Mouse (Mus musculus) retina, postnatal 1 day (tissue): ENCODE measurements around the gene Prtn3.
A peak's percentile ranks its signal among the peaks of the same experiment; 100 is the strongest.

Experiments used
- DNase-seq: peaks from one replicate; pipeline ENCODE4 v3.0.0-alpha.2; 2012

Gene Prtn3

DNA sequence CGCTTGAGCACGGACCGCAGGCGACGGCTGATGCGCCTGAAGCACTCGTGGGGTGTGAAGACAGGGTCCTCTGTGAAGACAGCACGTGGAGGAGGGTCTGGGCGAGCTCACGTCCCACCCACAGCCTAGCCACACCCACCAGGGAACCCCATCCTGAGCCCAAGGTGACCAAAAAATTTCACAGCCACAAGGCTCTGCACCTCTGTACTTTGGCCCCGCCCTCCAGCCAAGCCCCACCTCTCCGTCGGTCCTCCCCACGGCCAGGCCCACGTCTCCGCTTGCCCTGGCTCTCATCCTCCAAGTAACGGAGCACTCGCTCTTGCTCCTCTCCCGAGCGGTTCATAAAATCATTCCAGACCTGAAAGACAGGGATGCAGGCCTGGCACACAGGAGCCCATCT, 38.1 kb downstream of the Prtn3 start:
- DNase-seq = no peak

DNA sequence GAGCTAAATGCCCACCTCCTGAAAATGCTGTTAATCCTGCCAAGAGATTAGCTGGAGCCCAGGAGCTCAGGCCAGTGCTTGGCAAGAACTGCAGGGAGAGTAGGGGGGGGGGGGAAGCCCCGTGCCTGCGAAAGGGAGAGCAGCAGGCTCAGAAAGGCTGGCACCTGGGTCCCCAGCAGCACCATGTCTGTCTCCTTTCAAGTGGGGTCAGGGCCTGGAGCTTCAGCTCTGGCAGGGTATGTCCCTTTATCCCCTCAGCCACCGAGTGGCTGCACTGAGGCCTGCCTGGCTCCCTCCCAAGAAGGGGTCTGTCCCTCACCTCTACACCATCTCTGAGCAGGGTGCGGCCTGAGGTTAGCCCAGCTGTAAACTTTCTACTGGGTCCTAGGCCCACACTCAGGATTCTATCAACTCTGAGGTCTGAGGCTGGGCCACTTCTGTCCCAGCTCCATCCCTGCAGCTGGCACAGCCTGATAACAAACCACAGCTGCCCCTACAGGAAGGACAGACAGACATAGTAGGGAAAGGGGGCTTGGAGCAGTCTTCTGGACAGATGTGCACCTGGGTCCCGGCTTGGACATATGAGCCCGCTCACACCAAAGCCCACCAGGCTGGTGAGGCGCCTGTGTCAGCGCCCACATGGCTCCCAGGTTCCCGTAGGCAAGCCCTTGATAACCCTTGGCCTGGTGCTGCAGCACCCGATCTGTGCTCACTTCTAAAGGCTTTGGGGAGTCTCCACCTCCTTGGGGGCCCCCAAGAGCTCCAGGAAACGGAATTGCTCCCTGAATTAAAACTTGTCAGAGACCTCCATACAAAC, 40.1 kb downstream of the Prtn3 start:
- DNase-seq = peak; percentile 75

DNA sequence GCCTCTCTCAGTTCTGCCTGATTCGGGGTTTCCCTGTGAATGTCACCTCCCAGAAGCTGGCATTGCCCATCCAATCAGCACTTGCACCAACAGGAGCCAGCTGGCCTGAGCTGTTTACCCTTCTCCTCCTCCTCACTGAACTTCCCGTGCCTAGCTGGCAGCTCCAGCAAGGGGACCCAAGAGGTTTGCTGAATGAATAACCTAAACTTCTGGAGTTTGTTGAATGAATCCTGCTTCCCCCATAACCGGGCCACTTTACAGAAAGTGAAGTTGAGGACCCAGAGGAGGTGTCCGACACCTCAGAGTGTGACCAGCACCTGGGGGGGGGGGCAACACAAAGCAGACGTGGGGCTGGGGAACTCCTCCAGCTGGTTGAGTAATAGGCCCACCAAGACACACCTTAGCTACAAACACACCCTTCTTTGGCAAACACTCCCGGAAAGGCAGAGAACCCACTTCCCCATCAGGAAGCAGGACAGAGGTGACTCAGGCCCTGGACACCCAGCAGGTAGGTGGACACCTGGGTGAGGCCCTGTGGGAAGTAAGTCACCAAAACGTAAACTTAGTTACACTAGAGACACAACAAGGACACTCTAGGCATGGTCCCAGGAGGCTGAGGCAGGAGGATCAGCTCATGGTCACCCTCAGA, 40.8 kb downstream of the Prtn3 start:
- DNase-seq = no peak

DNA sequence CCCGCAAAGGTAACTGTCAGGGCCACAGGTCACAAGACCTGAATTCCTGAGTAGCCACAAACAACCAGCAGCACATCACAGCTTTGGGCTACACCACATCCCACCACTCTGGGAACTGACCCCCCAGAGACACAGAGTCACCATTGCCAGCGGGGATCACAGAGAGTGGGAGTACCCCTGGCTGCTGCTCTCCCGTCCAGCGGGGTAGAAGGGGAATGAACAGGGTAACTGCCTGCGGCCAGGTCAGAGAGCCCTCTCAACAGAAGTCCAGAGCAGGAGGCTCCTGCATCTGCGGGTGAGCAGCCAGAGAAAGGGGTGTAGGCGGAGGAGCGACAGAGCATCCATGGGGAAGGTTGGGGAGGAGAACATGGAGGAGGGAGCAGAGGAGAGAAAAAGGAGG, 41.8 kb downstream of the Prtn3 start:
- DNase-seq = no peak

DNA sequence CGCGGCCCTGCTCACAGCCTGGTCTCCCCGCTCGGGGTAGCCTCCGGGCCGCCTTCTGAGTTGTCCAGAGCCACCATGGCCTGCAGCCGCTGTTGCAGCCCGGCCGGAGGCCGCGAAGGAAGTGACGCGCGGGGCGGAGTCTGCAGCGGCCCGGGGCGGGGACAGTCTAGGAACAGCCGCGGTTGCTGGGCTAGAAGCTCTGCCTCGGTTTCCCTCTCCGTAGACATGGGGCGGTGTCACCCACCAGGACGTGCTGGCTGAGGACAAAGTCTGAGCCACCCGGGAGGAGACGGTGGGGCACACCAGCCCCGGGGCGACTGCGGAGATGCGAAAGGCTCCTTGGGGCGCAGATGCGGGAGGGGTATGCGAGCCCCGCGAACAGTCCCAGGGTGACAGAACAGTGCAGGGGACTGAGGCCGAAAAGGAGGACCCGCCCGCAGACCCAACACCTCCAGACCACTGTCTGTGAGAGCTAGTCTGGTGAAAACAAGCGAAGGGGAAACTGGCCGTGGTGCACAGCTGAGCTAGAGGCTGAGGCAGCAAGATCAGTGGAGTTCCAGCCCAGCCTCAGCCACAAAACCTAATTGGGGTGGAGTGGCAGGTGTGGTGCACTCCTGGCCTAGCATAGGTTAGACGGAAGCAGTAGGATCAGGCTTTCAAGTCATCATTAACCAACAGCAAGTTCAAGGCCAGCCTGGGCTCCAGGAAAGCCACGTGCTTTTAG, 42.7 kb downstream of the Prtn3 start, which contains the start of gene Kiss1r:
Gene Kiss1r, plus strand, starts transcription at position 164 of the 724 bp plus-strand sequence.
- DNase-seq = peak; percentile 83

DNA sequence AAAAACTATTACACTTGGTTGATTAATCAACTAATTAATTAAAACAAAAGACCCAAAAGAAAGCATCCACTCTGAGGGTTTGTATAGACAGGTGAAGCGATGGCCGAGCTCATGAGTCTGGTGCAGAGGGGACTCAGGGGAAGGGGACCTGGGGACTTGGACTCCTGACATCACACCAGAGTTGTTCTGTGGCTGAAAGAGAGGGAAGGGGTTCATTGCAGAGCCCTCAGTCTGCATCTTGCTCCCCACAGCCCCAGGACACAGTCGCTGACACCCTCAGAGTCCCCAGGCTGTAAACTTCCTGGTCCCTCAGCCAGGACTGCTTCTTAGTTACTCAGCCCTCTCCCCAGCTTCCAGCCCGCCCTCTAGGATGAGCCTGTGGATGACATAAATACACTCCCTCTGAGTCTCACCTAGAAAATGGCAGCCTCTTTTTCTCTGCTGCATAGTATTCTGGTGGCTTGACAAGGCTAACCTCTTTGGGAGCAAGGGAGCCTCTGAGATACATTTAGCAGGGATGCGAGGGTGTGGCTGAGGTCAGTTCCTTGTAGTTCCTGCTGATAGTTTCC, 43.3 kb downstream of the Prtn3 start:
- no peak for DNase-seq

DNA sequence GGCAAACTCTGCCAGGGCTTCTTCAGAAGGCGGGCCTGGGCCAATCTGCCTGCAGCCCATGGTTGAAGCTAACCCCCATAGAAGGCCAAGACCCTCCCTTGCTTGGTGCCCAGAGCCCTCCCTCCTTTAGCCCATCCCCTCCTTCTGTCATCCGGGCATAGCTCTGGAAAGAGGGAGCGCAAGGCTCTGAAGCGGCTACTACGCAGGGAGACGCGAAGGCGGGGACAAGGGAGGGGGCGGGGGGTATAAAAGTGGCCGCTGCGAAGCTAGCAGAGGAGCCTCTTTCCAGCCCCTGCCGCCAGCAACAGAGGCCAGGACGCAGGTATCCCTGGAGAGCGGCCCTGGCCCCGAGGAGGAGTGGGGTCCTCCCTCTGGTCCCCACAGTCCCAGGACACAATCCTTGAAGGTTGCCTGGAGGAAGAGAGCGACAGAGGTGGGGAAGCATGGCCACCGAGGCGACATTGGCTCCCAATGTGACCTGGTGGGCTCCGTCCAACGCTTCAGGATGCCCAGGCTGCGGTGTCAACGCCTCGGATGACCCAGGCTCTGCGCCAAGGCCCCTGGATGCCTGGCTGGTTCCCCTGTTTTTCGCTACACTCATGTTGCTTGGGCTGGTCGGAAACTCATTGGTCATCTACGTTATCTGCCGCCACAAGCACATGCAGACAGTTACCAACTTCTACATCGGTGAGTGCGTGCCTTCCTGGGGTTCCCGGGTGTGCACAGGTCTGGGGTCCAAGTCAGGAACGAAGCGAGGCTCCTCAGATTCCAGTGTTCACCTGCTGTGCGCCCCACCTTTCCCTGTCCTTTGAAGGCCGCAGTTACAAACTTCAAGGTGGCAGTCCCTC, 44.2 kb downstream of the Prtn3 start:
- peak; percentile 67 for DNase-seq

DNA sequence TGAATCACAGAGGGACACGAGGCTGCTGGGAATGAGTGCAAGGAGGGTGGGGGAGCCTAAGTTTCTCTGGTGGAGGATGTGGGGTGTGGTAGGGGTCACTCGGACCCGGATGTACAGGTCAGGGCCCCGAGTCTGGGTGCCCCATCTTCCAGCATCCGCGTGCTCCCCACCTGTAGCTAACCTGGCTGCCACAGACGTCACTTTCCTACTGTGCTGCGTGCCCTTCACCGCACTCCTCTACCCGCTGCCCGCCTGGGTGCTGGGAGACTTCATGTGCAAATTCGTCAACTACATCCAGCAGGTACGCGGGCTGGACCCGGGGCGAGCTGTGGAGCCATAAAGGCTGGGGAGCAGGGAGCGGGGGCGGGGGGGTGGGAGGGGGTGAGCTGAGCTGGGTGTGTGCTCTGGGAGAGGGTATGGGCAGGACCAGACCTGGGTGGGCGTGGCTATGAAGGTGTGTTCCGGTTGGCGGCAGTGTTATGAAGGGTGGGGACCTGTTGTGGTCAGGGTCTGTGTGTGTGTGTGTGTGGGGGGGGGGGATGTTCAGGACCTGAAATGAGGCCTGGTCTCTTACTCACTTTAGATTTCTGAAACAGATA, 45.1 kb downstream of the Prtn3 start:
- DNase-seq = no peak

DNA sequence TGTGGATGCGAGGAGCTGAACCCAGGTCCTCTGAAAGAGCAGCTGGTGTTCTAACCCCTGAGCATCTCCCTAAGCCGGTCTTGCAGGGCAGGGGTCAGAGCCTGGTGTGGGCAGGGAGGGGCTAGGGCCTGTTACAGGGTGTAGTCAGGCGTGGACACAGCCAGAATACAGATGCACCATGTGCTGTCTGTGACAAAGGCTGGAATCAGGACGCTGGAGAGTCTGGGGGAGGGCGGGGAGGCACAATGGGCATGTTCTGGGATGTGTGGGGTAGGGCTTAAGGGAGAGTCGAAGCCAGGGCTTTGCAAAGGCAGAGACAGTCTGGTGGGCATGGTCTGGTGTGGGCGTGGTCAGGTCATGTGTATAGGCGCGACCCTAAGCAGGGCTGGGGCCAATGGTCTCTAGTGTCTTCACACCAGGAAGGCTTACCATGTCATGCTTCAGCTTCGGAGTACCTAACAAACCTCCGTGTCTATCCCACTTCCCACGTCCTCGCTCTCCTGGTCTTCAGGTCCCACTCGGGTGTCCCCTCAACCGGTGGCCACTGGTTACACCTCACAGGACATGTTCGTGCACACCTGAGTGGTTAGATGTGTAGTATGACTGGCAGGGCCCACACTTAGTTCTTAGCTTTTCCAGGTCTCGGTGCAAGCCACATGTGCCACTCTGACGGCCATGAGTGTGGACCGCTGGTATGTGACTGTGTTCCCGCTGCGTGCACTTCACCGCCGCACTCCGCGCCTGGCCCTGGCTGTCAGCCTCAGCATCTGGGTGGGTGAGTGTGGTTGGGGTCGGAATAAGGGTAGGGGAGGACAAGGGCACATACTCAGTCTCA, 46.0 kb downstream of the Prtn3 start:
- peak; percentile 70 for DNase-seq

DNA sequence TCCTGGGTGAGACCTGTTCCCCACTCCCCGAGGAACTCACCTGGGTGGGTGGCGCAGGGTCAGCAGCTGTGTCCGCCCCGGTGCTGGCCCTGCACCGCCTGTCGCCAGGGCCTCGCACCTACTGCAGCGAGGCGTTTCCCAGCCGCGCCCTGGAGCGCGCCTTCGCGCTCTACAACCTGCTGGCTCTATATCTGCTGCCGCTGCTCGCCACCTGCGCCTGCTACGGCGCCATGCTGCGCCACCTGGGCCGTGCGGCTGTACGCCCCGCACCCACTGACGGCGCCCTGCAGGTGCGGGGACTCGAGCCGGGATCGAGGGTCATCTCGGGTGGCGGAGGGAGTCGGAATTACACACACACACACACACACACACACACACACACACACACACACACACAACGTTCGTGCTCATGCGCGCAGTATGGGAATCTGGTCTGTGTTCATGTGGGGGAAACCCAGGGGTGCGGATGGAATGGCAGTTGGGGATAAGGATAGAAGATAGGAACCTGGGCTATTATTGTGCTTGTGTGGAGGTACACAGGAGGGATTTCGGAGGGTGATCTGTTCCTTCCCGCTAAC, 46.8 kb downstream of the Prtn3 start, which contains the start of gene R3hdm4:
Gene R3hdm4, minus strand, starts transcription at position 251 of the 578 bp plus-strand sequence.
- DNase-seq = peak; percentile 60

DNA sequence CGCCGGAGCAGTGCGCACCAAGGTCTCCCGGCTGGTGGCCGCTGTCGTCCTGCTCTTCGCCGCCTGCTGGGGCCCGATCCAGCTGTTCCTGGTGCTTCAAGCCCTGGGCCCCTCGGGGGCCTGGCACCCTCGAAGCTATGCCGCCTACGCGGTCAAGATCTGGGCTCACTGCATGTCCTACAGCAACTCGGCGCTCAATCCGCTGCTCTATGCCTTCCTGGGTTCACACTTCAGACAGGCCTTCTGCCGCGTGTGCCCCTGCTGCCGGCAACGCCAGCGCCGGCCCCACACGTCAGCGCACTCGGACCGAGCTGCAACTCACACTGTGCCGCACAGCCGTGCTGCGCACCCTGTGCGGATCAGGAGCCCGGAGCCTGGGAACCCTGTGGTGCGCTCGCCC, 47.3 kb downstream of the Prtn3 start:
- DNase-seq = peak; percentile 62

DNA sequence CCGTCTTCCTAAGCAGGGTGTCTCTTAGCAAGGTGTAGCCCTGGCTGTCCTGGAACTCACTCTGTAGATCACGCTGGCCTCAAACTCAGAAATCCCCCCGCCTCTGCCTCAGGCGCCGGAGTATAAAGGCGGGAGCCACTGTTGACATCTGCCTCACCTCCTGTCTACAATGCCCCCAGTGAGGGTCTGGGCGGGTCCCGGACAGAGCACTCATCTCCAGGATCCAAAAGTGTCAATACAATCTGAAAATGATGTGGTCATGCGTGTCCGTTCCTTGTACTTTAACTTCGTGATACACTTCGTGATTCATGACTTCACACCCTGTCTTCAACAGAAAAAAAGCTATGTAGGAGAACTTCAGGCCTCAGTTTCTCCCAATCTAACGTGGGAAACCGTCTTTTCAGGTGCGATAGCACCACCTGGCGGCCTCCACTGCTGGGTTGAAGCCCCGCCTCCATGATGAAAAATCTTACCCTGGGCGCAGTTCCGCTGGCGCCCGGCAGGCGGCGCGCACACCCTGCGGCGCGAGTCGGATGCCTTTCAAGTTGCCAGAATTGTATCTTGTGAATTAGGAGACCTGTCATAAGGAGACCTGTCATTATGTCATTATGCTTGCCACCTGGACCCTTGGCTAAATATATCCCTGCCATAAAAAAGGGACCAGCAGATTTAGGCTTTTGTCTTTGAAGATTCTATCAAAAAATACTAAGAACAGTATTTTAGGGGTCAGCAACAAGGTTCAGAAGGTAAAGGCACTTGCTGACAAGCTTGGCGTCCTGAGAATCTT, 50.9 kb downstream of the Prtn3 start:
- peak; percentile 90 for DNase-seq

DNA sequence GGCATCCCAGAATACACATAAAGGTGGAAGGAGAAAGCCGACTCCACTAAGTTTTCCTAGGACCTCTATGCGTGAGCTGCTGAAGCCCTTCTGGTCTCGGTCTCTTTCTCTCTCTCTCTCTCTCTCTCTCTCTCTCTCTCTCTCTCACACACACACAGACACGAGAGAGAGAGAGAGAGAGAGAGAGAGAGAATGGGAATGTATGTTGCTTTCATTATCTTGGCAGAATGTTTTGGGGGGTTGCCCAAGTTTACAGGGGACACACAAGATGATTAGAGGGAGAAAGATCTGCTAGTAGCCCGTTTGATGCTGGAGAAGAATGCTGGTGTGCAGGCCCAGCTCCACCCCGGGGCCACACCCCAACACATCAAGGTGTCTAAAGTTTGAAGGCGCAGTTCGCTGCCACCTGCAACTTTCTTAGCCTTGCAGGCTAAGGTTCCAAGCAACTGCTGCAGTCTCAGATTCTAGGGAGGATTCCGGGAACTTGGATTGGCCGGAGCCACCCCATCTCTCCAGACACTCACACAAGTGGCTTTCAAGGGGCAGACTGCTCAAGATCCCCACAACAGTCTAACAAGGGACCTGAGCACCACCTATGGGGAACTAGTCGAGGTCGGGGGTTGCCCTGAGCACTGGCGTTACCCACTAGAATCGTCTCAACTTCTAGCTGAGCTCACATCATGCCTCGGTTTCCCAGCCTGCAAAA, 51.7 kb downstream of the Prtn3 start:
- no peak for DNase-seq

DNA sequence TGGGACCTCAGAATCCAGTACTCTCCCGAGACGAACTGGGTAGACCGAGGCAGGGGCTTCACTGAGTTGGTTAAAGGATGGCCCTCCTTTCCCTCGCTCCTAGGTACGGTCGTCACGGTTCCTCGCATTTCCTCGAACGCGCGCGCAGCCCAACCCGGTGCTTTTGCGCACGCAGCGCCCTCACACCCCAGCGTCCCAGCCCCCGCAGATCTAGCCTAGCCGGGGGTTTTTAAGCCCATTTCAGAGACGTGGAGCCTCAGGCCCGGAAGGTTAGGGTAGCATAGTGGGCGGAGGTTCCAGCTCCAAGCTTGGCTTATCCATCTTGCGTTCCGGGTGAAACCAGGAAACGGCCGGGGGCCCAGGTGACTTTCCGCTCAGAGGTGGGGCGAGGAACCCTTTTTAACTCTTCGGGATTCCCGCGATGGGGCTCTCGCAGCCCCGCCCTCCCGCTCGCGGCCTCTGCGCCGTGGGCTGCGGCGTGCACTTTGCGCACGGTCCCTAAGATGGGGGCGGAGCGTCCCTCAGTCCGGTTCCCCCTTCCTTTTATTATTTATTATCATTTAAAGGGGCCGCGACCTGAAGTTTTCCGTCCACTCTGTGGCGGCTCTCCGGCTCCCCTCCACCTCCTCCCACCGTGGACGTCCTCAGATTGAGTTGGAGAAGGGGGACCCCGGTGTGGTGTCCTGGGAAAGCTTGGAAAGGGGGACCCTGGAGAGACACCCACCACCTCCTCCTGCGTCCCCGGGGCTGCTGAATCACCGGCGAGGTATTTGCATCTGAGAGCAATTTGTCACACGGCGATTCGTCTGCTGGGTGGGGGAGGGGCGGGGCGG, 52.4 kb downstream of the Prtn3 start, which contains the start of gene Arid3a:
Gene Arid3a, plus strand, starts transcription at position 553 of the 833 bp plus-strand sequence.
- DNase-seq = peak; percentile 95

DNA sequence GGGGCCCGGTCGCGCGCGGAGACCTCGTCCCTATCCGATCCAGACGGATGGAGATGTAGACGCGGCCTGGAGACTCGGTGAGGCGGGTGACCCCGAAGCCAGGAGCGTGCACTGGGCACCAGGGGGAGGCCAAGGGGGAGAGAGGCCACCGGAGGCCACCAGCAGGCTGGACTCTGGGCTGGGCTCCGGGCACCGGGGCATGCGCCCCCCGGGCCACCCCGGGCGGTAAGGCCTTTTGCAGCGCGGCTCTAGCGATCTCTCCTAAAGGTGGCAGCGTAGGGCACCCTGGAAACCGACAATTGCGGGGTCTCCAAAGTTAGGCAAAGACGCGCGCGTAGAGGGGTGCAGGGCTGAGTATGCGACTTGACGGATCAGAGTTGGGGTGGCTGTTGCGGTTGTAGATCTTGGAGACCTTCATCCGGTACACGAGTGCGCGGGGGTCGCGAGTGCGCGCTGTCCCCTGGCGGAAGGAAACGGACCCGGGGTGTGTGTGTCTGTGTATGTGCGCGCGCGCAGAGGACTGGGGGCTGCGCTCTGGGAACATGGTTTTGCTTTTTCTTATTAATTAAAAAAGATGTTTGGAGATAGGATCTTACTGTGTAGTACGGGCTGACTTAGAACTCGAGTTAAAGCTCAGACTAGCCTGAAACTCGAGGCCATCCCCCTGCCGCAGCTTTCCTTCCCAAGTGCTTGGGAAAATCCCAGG, 53.2 kb downstream of the Prtn3 start:
- peak; percentile 74 for DNase-seq

DNA sequence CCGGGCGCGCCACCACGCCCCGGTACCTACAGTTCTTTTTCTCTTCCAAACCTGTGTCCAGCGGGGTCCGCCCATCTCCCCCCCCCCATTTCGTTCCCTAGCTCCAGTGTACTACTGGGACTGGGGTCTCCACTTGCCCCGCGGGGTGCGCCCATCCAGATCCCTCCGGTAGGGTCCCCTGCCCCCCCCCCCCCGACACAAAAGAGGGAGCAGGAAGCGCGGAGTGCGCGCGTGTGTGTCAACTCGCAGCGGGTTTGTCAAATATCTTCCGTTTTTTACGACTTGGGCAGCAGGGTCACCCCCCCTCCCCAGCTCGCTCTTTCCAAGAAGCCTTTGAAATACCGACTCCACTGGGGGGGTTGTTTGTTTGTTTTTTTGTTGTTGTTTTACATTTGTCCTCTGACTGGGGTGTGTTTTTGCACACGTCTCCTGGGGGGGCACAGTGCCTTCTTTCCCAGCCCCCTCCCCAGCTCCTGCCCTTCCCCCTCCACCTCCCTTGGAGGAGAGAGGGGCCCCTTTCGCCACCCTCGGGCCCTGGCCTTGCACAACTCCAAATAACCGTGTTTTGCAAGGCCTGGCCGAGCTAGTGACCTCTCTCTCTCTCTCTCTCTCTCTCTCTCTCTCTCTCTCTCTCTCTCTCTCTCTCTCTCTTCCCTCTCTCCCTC, 53.9 kb downstream of the Prtn3 start:
- DNase-seq = peak; percentile 63
